Mouse (Mus musculus) neural tube, embryonic 11.5 days (tissue): ENCODE data around the gene Ufc1. TPM values are rescaled to one million over a fixed set of nuclear protein-coding genes. Genes with fewer than 3 reads are reported as not detected.
"Not testable (repeated sequence)": the region's sequence is repeated elsewhere in the genome, so short reads cannot be mapped to it uniquely, and the experiment has no call there.

Experiments used
- ATAC-seq: fragments of 200-750 bp; cut with Nextera tagmentation; 2 replicates; pipeline ENCODE4 v1.8.0; 2017; ENCODE audit warnings: moderate number of reproducible peaks, mild to moderate bottlenecking, moderate TSS enrichment, moderate library complexity; ENCODE audit not compliant: insufficient read depth, low FRiP score, low TSS enrichment
- DNase-seq: peaks from one replicate; pipeline ENCODE4 v3.0.0-alpha.2; 2015; ENCODE audit warnings: low spot score
- H3K27ac ChIP-seq: fragments of 300-500 bp; sonication (generic); 2 replicates; pipeline ENCODE4 v1.5.1; 2014; ENCODE audit warnings: low read depth, mild to moderate bottlenecking, low read length
- H3K27me3 ChIP-seq: fragments of 300-500 bp; sonication (generic); 2 replicates; pipeline ENCODE4 v1.6.1; 2014; ENCODE audit warnings: mild to moderate bottlenecking, low read length, mixed read lengths; ENCODE audit not compliant: control insufficient read depth, insufficient read depth
- H3K36me3 ChIP-seq: fragments of 300-500 bp; sonication (generic); 2 replicates; pipeline ENCODE4 v1.6.1; 2014; ENCODE audit warnings: mild to moderate bottlenecking, low read length, moderate library complexity, mixed read lengths; ENCODE audit not compliant: control insufficient read depth, insufficient read depth
- H3K4me1 ChIP-seq: fragments of 300-500 bp; sonication (generic); 2 replicates; pipeline ENCODE4 v1.6.1; 2014; ENCODE audit warnings: low read length, mixed read lengths; ENCODE audit not compliant: control insufficient read depth, insufficient read depth
- H3K4me2 ChIP-seq: fragments of 300-500 bp; sonication (generic); 2 replicates; pipeline ENCODE4 v1.6.1; 2014; ENCODE audit warnings: low read depth, mild to moderate bottlenecking, moderate library complexity
- H3K4me3 ChIP-seq: fragments of 300-500 bp; sonication (generic); 2 replicates; pipeline ENCODE4 v1.5.1; 2014; ENCODE audit warnings: low read depth, low read length
- H3K9ac ChIP-seq: fragments of 300-500 bp; sonication (generic); 2 replicates; pipeline ENCODE4 v1.6.1; 2014; ENCODE audit warnings: mild to moderate bottlenecking, low read length
- H3K9me3 ChIP-seq: fragments of 300-500 bp; sonication (generic); 2 replicates; pipeline ENCODE4 v1.6.1; 2016; ENCODE audit warnings: low read length; ENCODE audit not compliant: control insufficient read depth
- WGBS: fragments of 180-500 bp; shearing (Covaris S2); extraction: QIAGEN DNeasy Blood & Tissue Kit; methylation state at CpG from one replicate; pipeline ENCODE4 v1.1.7; 2014; 5-methylcytosine and 5-hydroxymethylcytosine counted together
- polyA plus RNA-seq: library from polyadenylated mRNA; unstranded; fragments of >200 nt; fragmentation: Nextera tagmentation; extraction: Ambion mirVana; gene quantifications from 2 replicates; pipeline ENCODE4 v1.2.1, GENCODE M21; 2014

Gene Ufc1
- polyA plus RNA-seq, 1 experiment from 2014 or later = 103 TPM

DNA sequence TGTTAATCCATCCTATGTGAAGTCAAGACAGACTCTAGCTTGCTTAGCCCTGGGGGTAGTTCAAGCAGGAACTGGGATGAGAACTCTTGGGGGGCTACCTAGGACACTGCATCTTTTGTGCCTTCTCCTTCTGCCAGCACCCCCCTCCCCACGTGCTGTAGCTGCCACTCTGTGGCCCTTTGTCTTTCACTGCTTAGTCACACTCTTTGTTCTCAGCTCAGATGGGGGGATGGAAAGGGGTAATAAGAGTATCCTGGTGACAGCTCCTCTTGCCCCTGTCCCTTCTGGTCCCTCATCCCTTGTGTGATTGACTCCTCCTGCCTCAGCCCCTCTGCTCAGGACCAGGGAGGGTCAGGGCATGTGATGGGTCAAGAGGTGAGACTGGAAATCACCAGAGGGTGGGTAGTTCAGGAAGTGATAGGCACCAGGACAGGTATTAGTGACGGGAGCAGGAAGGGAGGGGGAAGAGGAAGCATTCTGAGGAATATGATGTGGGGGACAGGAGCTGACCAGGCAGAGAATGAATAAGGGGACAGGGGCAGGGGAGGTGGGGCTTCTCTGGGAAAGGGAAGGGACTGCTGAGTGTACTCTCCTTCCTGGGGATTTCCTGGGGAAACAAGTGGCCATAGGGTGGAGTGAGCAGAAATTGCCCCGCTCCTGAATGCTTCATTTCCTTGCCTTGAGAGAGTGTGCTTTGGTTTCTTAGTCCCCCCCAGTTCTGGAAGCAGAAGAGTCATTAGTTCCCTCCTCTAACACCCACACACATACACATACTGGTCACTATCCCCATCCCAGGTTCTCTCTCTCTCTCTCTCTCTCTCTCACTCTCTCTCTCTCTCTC is 46.2 kb downstream of the Ufc1 start:
- H3K4me2 ChIP-seq = no peak overlapping the region; the same call in 1 of the 2 replicates
- no peak overlapping the region; the same call in 1 of the 2 replicates for H3K27ac ChIP-seq
- peaks cover 37% of the 10 kb centered on the region for H3K4me1 ChIP-seq
- 41% methylated on average over 3 of the region's 3 CpGs for WGBS
- no peaks in the 10 kb centered on the region for H3K9me3 ChIP-seq
- H3K36me3 ChIP-seq = no peaks in the 10 kb centered on the region
- H3K4me3 ChIP-seq = no peak overlapping the region
- ATAC-seq = no peak
- H3K9ac ChIP-seq = no peak overlapping the region
- DNase-seq = peak; percentile 26
- no peaks in the 10 kb centered on the region for H3K27me3 ChIP-seq

DNA sequence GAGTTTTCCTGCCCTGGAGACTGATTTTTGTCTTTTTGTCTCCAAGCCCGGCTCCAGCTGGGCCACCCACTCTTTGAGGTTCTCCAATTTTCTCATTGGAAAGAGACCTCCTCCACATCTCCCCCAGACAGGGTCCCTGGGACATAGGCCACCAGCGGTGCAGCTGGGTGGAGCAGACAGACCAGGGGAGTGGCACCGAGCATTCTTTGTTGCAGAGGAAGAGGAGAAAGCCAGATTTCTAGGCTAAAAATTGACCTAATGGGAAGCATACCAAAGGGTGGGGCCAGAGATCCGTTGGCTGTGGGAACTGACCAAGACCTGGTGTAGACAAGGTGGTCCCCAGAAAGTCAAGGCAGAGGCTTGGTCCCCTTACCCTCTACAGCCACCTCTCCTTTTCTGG is 46.9 kb downstream of the Ufc1 start:
- no peak overlapping the region for H3K9ac ChIP-seq
- DNase-seq (no peak), ATAC-seq (no peak)
- H3K36me3 ChIP-seq = no peaks in the 10 kb centered on the region
- H3K4me1 ChIP-seq = peaks cover 37% of the 10 kb centered on the region
- no peak overlapping the region for H3K4me3 ChIP-seq
- H3K27me3 ChIP-seq = no peaks in the 10 kb centered on the region
- no peaks in the 10 kb centered on the region for H3K9me3 ChIP-seq
- 23% methylated on average over 4 of the region's 4 CpGs for WGBS
- peak overlapping the region; percentile 56; the same call in 1 of the 2 replicates for H3K27ac ChIP-seq
- H3K4me2 ChIP-seq = peak overlapping the region; percentile 17

- peak; percentile 14 for ATAC-seq
- 10% methylated on average over 13 of the region's 13 CpGs for WGBS
- Histone ChIP-seq H3K27ac (0 out of 2 replicates have a peak overlapping the region, but pooled peaks have one; percentile 30), H3K4me3 (peak overlapping the region; percentile 82), H3K4me2 (peak overlapping the region; percentile 44), H3K9me3 (no peaks in the 10 kb centered on the region), H3K4me1 (peaks cover 36% of the 10 kb centered on the region), H3K36me3 (no peaks in the 10 kb centered on the region), H3K9ac (peak overlapping the region; percentile 48), H3K27me3 (no peaks in the 10 kb centered on the region)
- no peak for DNase-seq
Measured at GRCm38 (mm10) chr1:171247453-171247841, 47.4 kb downstream of the Ufc1 start.

DNA sequence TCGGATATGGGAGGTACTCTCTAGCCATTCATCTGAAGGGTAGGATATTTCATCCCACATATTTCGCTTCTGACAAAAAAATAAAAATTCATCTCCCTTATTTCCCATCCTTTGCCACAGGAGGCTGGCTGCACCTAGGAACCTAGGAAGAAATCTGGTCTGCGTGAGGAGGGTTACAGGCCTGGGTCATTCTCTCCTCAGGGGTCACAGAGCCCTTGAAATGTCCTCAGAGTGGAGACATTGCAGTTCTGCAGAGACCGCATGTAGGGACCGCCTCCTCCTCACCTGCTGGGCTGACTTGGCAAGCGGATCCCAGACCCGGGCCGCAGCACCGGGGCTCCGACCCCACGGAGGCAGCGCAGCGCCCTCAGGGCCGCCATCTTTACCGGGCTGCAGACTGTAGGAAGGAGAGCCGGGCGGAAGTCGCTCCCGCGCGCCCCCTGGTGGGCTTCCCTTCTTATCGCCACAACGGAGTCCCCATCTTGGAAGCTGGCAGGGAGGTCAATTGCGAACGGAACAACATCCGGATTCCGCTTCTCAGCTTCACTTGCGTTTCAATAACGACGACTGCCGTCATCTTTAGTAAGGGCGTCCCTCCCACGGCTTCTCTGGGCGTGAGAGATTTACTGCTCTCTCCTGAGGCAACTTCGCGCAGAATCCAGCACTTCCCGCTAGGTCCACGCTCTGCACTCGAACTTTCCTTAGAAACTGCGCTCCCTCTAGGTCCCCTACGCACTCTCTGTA is 47.9 kb downstream of the Ufc1 start:
- WGBS = under 1% methylated on average over 41 of the region's 41 CpGs
- 0 out of 2 replicates have a peak overlapping the region, but pooled peaks have one; percentile 42 for H3K27ac ChIP-seq
- DNase-seq (peak; percentile 97), ATAC-seq (peak; percentile 88)
- peak overlapping the region; percentile 84 for H3K4me2 ChIP-seq
- H3K4me3 ChIP-seq = peak overlapping the region; percentile 82
- H3K27me3 ChIP-seq = no peaks in the 10 kb centered on the region
- peak overlapping the region; percentile 93 for H3K9ac ChIP-seq
- H3K36me3 ChIP-seq = no peaks in the 10 kb centered on the region
- no peaks in the 10 kb centered on the region for H3K9me3 ChIP-seq
- H3K4me1 ChIP-seq = peaks cover 30% of the 10 kb centered on the region

DNA sequence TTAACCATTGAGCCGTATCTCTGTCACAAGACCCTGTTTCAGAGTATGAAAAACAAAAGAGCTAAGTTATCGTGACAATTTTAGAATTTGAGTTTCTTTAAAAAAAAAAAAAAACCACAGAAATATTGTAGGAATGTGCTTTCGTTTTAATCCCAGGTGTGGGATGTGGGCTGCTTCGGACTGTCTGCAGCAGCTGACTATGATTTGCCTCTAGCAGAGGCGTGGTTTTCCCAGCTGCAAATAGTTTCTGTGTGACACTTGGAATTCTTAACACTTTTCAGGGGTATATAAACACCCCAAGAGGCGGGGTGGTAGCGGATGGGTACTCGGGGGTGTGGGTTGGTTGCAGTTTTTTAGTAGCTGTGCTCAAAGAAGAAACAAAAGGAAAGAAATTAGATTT is 49.5 kb downstream of the Ufc1 start:
- Histone ChIP-seq H3K4me1 (peaks cover 17% of the 10 kb centered on the region), H3K4me2 (no peak overlapping the region), H3K9me3 (no peaks in the 10 kb centered on the region), H3K9ac (no peak overlapping the region), H3K27me3 (no peaks in the 10 kb centered on the region), H3K27ac (no peak overlapping the region), H3K4me3 (no peak overlapping the region; the same call in 1 of the 2 replicates), H3K36me3 (no peaks in the 10 kb centered on the region)
- 93% methylated on average over 8 of the region's 8 CpGs for WGBS
- DNase-seq (no peak), ATAC-seq (no peak)

DNA sequence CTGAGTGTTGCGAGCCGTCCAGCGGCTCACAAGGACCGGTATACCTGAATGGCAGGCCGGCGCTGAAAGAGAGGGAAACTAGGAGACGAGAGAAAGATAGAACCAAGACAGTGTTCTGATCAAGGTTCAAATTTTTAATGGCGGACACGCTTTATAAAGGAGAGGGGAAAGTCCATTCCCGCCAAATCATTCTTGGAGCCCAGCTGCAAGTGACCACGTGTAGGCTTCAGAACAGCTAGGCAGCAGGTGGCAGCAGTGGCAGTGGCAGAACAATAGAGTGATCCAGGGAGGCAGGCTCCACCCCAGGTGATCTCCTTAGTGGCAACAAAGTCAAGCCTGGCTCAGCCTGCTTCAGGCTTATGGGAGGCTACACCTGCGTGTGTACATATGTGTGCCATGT is 52.9 kb downstream of the Ufc1 start:
- not testable (repeated sequence) for H3K36me3 ChIP-seq, H3K27ac ChIP-seq, H3K9me3 ChIP-seq, H3K9ac ChIP-seq, H3K4me3 ChIP-seq, H3K27me3 ChIP-seq, H3K4me2 ChIP-seq, H3K4me1 ChIP-seq, DNase-seq, ATAC-seq
- 87% methylated on average over 12 of the region's 12 CpGs for WGBS

GRCm38 (mm10) chr1:171240911-171241310 is 53.9 kb downstream of the Ufc1 start:
- H3K4me1 ChIP-seq = peaks cover under 1% of the 10 kb centered on the region; the same call in 1 of the 2 replicates
- no peaks in the 10 kb centered on the region for H3K9me3 ChIP-seq
- no peak overlapping the region for H3K4me2 ChIP-seq
- ATAC-seq (no peak), DNase-seq (no peak)
- peaks cover 9% of the 10 kb centered on the region for H3K36me3 ChIP-seq
- no peaks in the 10 kb centered on the region for H3K27me3 ChIP-seq
- H3K4me3 ChIP-seq = no peak overlapping the region
- no peak overlapping the region for H3K9ac ChIP-seq
- H3K27ac ChIP-seq = no peak overlapping the region
- WGBS = 92% methylated on average over 10 of the region's 10 CpGs

DNA sequence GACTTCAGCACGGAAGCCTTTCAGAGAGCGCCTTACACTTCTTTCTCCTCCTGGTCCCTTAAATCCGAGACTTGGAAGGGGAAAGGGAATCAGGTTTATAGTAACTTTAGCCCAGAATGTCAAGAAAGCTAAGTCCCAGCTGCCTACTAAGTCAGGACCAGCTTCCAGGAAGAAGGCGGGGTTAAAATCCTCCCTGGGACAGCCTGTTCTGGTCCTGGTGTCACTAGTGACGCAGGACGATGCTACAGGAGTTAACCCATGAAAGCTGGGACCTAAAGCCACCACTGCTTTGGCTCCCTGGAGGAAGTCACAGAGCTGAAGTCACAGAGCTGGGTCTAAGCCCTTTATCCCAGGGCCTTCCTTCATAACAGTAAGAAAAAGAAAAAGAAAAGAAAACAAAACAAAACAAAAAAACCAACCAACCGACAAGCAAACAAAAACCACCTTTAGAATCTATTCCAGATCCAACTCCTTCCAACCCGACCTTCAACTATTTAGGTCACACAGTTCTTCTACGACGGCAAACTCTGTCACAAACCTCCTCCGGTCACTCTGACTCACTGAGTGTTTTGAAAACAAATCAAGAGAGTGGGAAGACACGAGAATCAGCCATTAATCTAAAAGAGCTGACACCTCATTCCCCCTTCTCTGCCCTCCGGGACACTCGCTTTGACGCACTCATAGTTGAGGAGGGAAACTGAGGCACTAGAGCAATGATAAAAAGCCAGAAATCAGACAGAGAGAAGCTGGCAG is 54.7 kb downstream of the Ufc1 start:
- ATAC-seq (no peak), DNase-seq (no peak)
- no peaks in the 10 kb centered on the region for H3K9me3 ChIP-seq
- H3K27ac ChIP-seq = no peak overlapping the region
- H3K4me1 ChIP-seq = no peaks in the 10 kb centered on the region
- no peak overlapping the region for H3K4me2 ChIP-seq
- WGBS = 87% methylated on average over 15 of the region's 15 CpGs
- peaks cover 11% of the 10 kb centered on the region for H3K36me3 ChIP-seq
- H3K4me3 ChIP-seq = no peak overlapping the region
- H3K27me3 ChIP-seq = no peaks in the 10 kb centered on the region
- no peak overlapping the region for H3K9ac ChIP-seq
